Mouse (Mus musculus) adrenal gland, postnatal 25 days (tissue): Measurements from ENCODE around the gene Sema3a. TPM values are rescaled to one million over a fixed set of nuclear protein-coding genes. Genes with fewer than 3 reads are reported as not detected.
"Not testable (repeated sequence)": the region's sequence is repeated elsewhere in the genome, so short reads cannot be mapped to it uniquely, and the experiment has no call there.

ENCODE experiments used
- DNase-seq: peaks from one replicate; pipeline ENCODE4 v3.0.0; 2021; ENCODE audit warnings: mixed read lengths
- total RNA-seq: library from RNA; stranded (reverse); gene quantifications from 2 replicates; pipeline ENCODE4 v1.2.3, GENCODE M21; 2021

The Sema3a gene
- total RNA-seq, 1 experiment from 2014 or later = 1.0 TPM

- DNase-seq = no peak
These were observed 425.7 kb downstream of the Sema3a start for GRCm38 (mm10) chr5:13550953-13551352.

GRCm38 (mm10) chr5:13557257-13557656 is 432.0 kb downstream of the Sema3a start:
- DNase-seq = no peak

GRCm38 (mm10) chr5:13573867-13574266 is 448.7 kb downstream of the Sema3a start:
- no peak for DNase-seq

- no peak for DNase-seq
These were observed 453.9 kb downstream of the Sema3a start for GRCm38 (mm10) chr5:13579123-13579522.

- DNase-seq = no peak
These were observed 460.5 kb downstream of the Sema3a start for GRCm38 (mm10) chr5:13585559-13586207.

- no peak for DNase-seq
These were observed 469.2 kb downstream of the Sema3a start for GRCm38 (mm10) chr5:13594422-13594821.

GRCm38 (mm10) chr5:13611631-13612030 is 486.4 kb downstream of the Sema3a start:
- DNase-seq = no peak

GRCm38 (mm10) chr5:13612088-13612487 is 486.9 kb downstream of the Sema3a start:
- no peak for DNase-seq

GRCm38 (mm10) chr5:13614575-13614974 is 489.4 kb downstream of the Sema3a start:
- DNase-seq = not testable (repeated sequence)

- DNase-seq = no peak
These were observed 490.7 kb downstream of the Sema3a start for GRCm38 (mm10) chr5:13615907-13616306.

GRCm38 (mm10) chr5:13622578-13622977 is 497.4 kb downstream of the Sema3a start:
- DNase-seq = no peak

- DNase-seq = no peak
These were observed 499.5 kb downstream of the Sema3a start for GRCm38 (mm10) chr5:13624754-13625153.

- DNase-seq = no peak
These were observed 500.9 kb downstream of the Sema3a start for GRCm38 (mm10) chr5:13626093-13626492.

GRCm38 (mm10) chr5:13628606-13629311 is 503.5 kb downstream of the Sema3a start:
- peak; percentile 73 for DNase-seq

GRCm38 (mm10) chr5:13629916-13630315 is 504.7 kb downstream of the Sema3a start:
- DNase-seq = no peak

- no peak for DNase-seq
These were observed 505.5 kb downstream of the Sema3a start for GRCm38 (mm10) chr5:13630692-13631091.

GRCm38 (mm10) chr5:13636237-13636636 is 511.0 kb downstream of the Sema3a start:
- DNase-seq = no peak
